Mouse (Mus musculus): ENCODE data around the gene St3gal5. TPM values are rescaled to one million over a fixed set of nuclear protein-coding genes. Genes with fewer than 3 reads are reported as not detected.

St3gal5 gene
- polyA plus RNA-seq, 2 experiments = 121 to 123 TPM

DNA sequence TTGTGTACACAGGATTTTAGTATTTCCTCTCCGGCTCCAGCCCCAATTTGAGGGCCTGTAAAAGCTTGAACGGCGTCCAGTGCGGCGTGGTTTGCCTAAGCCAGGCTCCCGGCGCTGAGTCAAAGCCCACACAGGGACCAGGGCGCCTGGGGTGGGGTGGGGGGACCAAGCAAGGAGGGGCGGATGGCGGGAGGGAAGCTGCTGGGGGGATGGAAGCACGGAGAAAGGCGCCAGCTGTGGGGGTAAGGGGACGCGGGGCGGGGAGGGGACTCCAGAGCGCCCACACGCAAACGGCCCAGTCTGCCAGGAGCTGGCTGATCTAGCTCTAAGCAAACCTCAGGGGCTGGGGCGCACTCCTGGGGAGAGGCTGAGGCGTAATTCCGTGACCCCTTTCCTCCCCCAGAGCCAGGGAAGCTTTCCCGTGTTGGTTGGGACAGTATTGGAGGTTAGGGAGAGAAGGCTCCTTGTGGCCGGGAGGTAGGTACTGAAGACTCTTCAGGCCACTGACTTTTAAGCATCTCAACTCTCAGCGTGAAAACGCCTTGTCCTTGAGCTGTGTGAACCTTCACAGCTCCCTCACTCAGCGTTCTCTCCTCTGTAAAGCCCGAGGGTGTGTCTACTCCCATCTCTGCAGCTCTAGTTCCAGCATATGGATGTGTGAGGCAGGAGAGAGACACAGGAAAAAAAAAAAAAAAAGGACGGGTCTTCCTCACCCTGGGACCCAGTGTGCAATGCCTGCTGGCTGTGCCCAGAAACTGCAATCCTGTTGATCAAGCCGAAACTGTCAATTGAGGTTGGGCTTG, 91.9 kb downstream of the St3gal5 start:
- ATAC-seq (ENCODE audit: insufficient read depth) = no peak
- 10% methylated on average over 29 of the region's 29 CpGs for WGBS (ENCODE audit: insufficient replicate concordance)

DNA sequence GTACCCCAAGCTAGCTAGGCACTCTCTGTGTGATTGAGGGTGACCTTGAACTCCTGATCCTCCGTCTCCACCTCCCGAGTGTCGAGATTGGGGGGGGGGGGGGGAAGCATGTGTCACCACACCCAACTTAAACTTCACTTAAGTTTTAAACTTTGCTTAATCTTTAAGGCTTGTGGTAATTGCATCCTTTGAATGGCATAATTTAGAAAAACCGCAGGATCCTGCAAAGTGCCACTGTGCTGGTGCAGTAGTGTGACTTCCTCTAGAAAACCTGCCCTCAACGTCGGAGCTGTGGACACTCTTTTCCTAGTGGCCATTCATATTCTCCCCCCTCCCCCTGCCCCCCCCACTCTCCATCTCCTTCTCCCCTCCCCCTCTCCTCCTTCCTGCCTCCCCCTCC, 92.7 kb downstream of the St3gal5 start:
- no peak for TF ChIP-seq EP300 (IDR thresholded peaks at IDR 0.05; ENCODE audit: low read depth)
- peaks cover 17% of the 10 kb centered on the region for H3K27me3 ChIP-seq (ENCODE audit: control insufficient read depth, insufficient read depth, low read length)

More for the DNA sequence above, 91.9 kb downstream of the St3gal5 start:
- Histone ChIP-seq H3K27me3 (ENCODE audit: control insufficient read depth, insufficient read depth, low read length) (peaks cover 17% of the 10 kb centered on the region), H3K9me3 (ENCODE audit: control insufficient read depth, low read length) (no peaks in the 10 kb centered on the region), H3K4me3 (ENCODE audit: insufficient read depth in 1 of 2, low read depth in 2 of 2, low read length in 2 of 2) (no peak overlapping the region), H3K4me1 (replicated peaks; ENCODE audit: control insufficient read depth in 2 of 2, insufficient read depth in 2 of 2, low read length in 1 of 2) (no peaks in the 10 kb centered on the region), H3K4me2 (ENCODE audit: low read depth) (no peak overlapping the region), H3K36me3 (replicated peaks; ENCODE audit: control insufficient read depth, insufficient read depth, low read depth) (no peaks in the 10 kb centered on the region), H3K27ac (no peak overlapping the region), H3K9ac (replicated peaks) (no peak overlapping the region)
- no peak for DNase-seq (ENCODE audit: low read depth in 3 of 3, low spot score in 3 of 3)
- no peak for TF ChIP-seq CTCF (IDR thresholded peaks at IDR 0.05; ENCODE audit: low read depth)
- no peak for TF ChIP-seq EP300 (IDR thresholded peaks at IDR 0.05; ENCODE audit: low read depth)

DNA sequence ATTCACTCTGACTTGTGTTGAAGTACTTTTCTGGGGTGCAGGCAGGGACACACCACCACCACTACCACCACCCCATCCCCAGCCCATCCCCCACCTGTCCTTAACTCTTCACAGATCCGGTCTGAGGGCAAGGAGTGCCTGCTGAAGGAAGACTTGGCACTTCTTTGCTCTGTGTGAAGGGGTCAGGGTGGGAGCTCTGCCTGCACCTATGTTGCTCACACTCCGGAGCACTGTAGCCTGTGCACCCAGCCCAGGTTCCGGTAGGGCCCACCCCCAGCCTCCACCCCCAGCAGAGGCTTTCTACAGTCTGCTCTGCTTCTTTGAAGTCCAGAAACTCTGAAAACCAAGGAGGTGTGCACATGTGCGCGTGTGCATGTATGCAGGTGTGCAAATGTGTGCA, 93.2 kb downstream of the St3gal5 start:
- no peak for DNase-seq (ENCODE audit: low read depth in 3 of 3, low spot score in 3 of 3)
- TF ChIP-seq CTCF (IDR thresholded peaks at IDR 0.05; ENCODE audit: low read depth) = no peak
- no peak for TF ChIP-seq EP300 (IDR thresholded peaks at IDR 0.05; ENCODE audit: low read depth)
- no peaks in the 10 kb centered on the region for H3K36me3 ChIP-seq (replicated peaks; ENCODE audit: control insufficient read depth, insufficient read depth, low read depth)
- H3K4me2 ChIP-seq (ENCODE audit: low read depth) = no peak overlapping the region
- ATAC-seq (ENCODE audit: insufficient read depth) = no peak
- H3K4me1 ChIP-seq (replicated peaks; ENCODE audit: control insufficient read depth in 2 of 2, insufficient read depth in 2 of 2, low read length in 1 of 2) = no peaks in the 10 kb centered on the region
- no peak overlapping the region for H3K27ac ChIP-seq
- WGBS (ENCODE audit: insufficient replicate concordance) = 44% methylated on average over 5 of the region's 5 CpGs
- H3K4me3 ChIP-seq (ENCODE audit: insufficient read depth in 1 of 2, low read depth in 2 of 2, low read length in 2 of 2) = no peak overlapping the region
- H3K9ac ChIP-seq (replicated peaks) = no peak overlapping the region
- peaks cover 17% of the 10 kb centered on the region for H3K27me3 ChIP-seq (ENCODE audit: control insufficient read depth, insufficient read depth, low read length)
- no peaks in the 10 kb centered on the region for H3K9me3 ChIP-seq (ENCODE audit: control insufficient read depth, low read length)

More for the DNA sequence above, 92.7 kb downstream of the St3gal5 start:
- ATAC-seq (ENCODE audit: insufficient read depth) (no peak), DNase-seq (ENCODE audit: low read depth in 3 of 3, low spot score in 3 of 3) (no peak)
- Histone ChIP-seq H3K36me3 (replicated peaks; ENCODE audit: control insufficient read depth, insufficient read depth, low read depth) (no peaks in the 10 kb centered on the region), H3K4me1 (replicated peaks; ENCODE audit: control insufficient read depth in 2 of 2, insufficient read depth in 2 of 2, low read length in 1 of 2) (no peaks in the 10 kb centered on the region), H3K4me2 (ENCODE audit: low read depth) (no peak overlapping the region), H3K27ac (no peak overlapping the region), H3K9ac (replicated peaks) (no peak overlapping the region), H3K4me3 (ENCODE audit: insufficient read depth in 1 of 2, low read depth in 2 of 2, low read length in 2 of 2) (no peak overlapping the region), H3K9me3 (ENCODE audit: control insufficient read depth, low read length) (no peaks in the 10 kb centered on the region)
- WGBS (ENCODE audit: insufficient replicate concordance) = 20% methylated on average over 6 of the region's 6 CpGs

DNA sequence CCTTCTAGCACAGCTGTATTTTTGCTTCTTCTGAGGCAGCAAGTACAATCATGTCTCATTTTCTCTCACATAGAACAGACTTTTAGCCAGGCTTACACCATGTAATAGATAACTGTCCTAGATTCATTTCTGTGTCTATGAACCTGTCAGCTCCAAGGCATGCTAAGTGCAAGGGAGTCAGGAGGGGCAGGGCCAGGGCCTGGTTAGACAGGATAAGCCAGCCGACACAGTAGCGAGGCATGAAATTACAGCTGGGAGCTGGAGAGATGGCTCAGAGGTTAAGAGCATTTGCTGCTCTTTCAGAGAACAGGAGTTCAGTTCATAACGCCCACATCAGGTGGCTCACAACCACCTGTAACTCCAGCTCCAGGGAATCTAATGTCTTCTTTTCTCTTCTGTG, 99.3 kb downstream of the St3gal5 start:
- WGBS (ENCODE audit: insufficient replicate concordance) = 69% methylated on average over 3 of the region's 3 CpGs
- ATAC-seq (ENCODE audit: insufficient read depth) = no peak
- Histone ChIP-seq H3K9ac (replicated peaks) (no peak overlapping the region), H3K4me1 (replicated peaks; ENCODE audit: control insufficient read depth in 2 of 2, insufficient read depth in 2 of 2, low read length in 1 of 2) (no peaks in the 10 kb centered on the region), H3K9me3 (ENCODE audit: control insufficient read depth, low read length) (no peaks in the 10 kb centered on the region), H3K27me3 (ENCODE audit: control insufficient read depth, insufficient read depth, low read length) (no peaks in the 10 kb centered on the region; the same call in 1 of the 2 replicates), H3K4me2 (ENCODE audit: low read depth) (no peak overlapping the region), H3K36me3 (replicated peaks; ENCODE audit: control insufficient read depth, insufficient read depth, low read depth) (no peaks in the 10 kb centered on the region), H3K4me3 (ENCODE audit: insufficient read depth in 1 of 2, low read depth in 2 of 2, low read length in 2 of 2) (no peak overlapping the region), H3K27ac (no peak overlapping the region)
- no peak for DNase-seq (ENCODE audit: low read depth in 3 of 3, low spot score in 3 of 3)
- no peak for TF ChIP-seq EP300 (IDR thresholded peaks at IDR 0.05; ENCODE audit: low read depth)
- TF ChIP-seq CTCF (IDR thresholded peaks at IDR 0.05; ENCODE audit: low read depth) = no peak

DNA sequence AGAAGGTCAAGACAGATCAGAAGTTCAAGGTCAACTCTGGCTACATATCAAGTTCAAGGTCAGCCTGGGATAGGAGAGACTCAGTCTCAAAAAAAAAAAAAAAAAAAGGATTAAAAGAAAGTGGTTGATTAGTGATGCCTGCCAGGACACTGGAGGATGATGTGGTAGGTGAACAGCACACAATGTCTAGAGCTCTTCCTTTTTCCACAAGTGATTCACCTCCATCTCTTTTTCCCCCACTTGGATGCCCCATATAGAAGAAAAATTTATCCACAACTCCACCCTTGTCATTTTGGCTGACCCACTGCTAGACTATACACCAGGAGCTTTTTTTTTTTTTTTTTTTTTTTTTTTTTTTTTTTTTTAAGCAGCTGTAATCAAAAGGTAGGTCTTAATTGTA, 100.1 kb downstream of the St3gal5 start:
- no peak for ATAC-seq (ENCODE audit: insufficient read depth)

More for the DNA sequence above, 100.1 kb downstream of the St3gal5 start:
- Histone ChIP-seq H3K4me3 (ENCODE audit: insufficient read depth in 1 of 2, low read depth in 2 of 2, low read length in 2 of 2) (no peak overlapping the region), H3K9me3 (ENCODE audit: control insufficient read depth, low read length) (no peaks in the 10 kb centered on the region), H3K36me3 (replicated peaks; ENCODE audit: control insufficient read depth, insufficient read depth, low read depth) (no peaks in the 10 kb centered on the region), H3K9ac (replicated peaks) (no peak overlapping the region), H3K27me3 (ENCODE audit: control insufficient read depth, insufficient read depth, low read length) (no peaks in the 10 kb centered on the region; the same call in 1 of the 2 replicates), H3K4me2 (ENCODE audit: low read depth) (no peak overlapping the region), H3K27ac (no peak overlapping the region), H3K4me1 (replicated peaks; ENCODE audit: control insufficient read depth in 2 of 2, insufficient read depth in 2 of 2, low read length in 1 of 2) (no peaks in the 10 kb centered on the region)
- TF ChIP-seq CTCF (IDR thresholded peaks at IDR 0.05; ENCODE audit: low read depth) (no peak), EP300 (IDR thresholded peaks at IDR 0.05; ENCODE audit: low read depth) (no peak)
- DNase-seq (ENCODE audit: low read depth in 3 of 3, low spot score in 3 of 3) = no peak
